Mouse (Mus musculus): ENCODE results near the gene Slc7a4. TPM values are rescaled to one million over a fixed set of nuclear protein-coding genes. Genes with fewer than 3 reads are reported as not detected.
"Not testable (repeated sequence)": the region's sequence is repeated elsewhere in the genome, so short reads cannot be mapped to it uniquely, and the experiment has no call there.

The Slc7a4 gene
- 27.5 and 38.6 TPM in 2 replicates for polyA plus RNA-seq (2012; rRNA removed)

GRCm38 (mm10) chr16:17583064-17583463, at the start of gene Slc7a4:
Gene Slc7a4, minus strand, starts transcription at chr16:17583214.
- TF ChIP-seq CTCF (IDR thresholded peaks at IDR 0.05; ENCODE audit: borderline replicate concordance, extremely low read depth, insufficient read depth, insufficient read length), result peak; percentile 56; the same call in 1 of the 2 replicates
- TF ChIP-seq POLR2A (IDR thresholded peaks at IDR 0.05; ENCODE audit: borderline replicate concordance, extremely low read depth, insufficient read depth, insufficient read length, poor library complexity, severe bottlenecking), result no peak
- peak; percentile 28 for DNase-seq (ENCODE audit: low read depth)

- no peak for TF ChIP-seq CTCF (IDR thresholded peaks at IDR 0.05; ENCODE audit: borderline replicate concordance, extremely low read depth, insufficient read depth, insufficient read length)
- no peak for TF ChIP-seq POLR2A (IDR thresholded peaks at IDR 0.05; ENCODE audit: borderline replicate concordance, extremely low read depth, insufficient read depth, insufficient read length, poor library complexity, severe bottlenecking)
These were observed 49.6 kb upstream of the Slc7a4 start for GRCm38 (mm10) chr16:17632580-17632979.

GRCm38 (mm10) chr16:17626269-17626555, 43.2 kb upstream of the Slc7a4 start:
- no peak for TF ChIP-seq POLR2A (IDR thresholded peaks at IDR 0.05; ENCODE audit: borderline replicate concordance, extremely low read depth, insufficient read depth, insufficient read length, poor library complexity, severe bottlenecking)
- no peak for TF ChIP-seq CTCF (IDR thresholded peaks at IDR 0.05; ENCODE audit: borderline replicate concordance, extremely low read depth, insufficient read depth, insufficient read length)
- DNase-seq (ENCODE audit: low read depth), result no peak

More at GRCm38 (mm10) chr16:17632580-17632979, 49.6 kb upstream of the Slc7a4 start:
- no peak for DNase-seq (ENCODE audit: low read depth)

GRCm38 (mm10) chr16:17625488-17626268, 42.7 kb upstream of the Slc7a4 start:
- no peak for TF ChIP-seq POLR2A (IDR thresholded peaks at IDR 0.05; ENCODE audit: borderline replicate concordance, extremely low read depth, insufficient read depth, insufficient read length, poor library complexity, severe bottlenecking)
- TF ChIP-seq CTCF (IDR thresholded peaks at IDR 0.05; ENCODE audit: borderline replicate concordance, extremely low read depth, insufficient read depth, insufficient read length), result peak; percentile 72; the same call in 1 of the 2 replicates
- DNase-seq (ENCODE audit: low read depth), result peak; percentile 67

- DNase-seq (ENCODE audit: low read depth), result no peak
- TF ChIP-seq POLR2A (IDR thresholded peaks at IDR 0.05; ENCODE audit: borderline replicate concordance, extremely low read depth, insufficient read depth, insufficient read length, poor library complexity, severe bottlenecking) (no peak), CTCF (IDR thresholded peaks at IDR 0.05; ENCODE audit: borderline replicate concordance, extremely low read depth, insufficient read depth, insufficient read length) (no peak)
These were observed 38.9 kb upstream of the Slc7a4 start for GRCm38 (mm10) chr16:17621936-17622335.

- DNase-seq (ENCODE audit: low read depth), result peak; percentile 92
- TF ChIP-seq CTCF (IDR thresholded peaks at IDR 0.05; ENCODE audit: borderline replicate concordance, extremely low read depth, insufficient read depth, insufficient read length) (no peak), POLR2A (IDR thresholded peaks at IDR 0.05; ENCODE audit: borderline replicate concordance, extremely low read depth, insufficient read depth, insufficient read length, poor library complexity, severe bottlenecking) (peak; percentile 18; the same call in 1 of the 2 replicates)
These were observed 36.4 kb upstream of the Slc7a4 start, which contains the start of gene Smpd4 for GRCm38 (mm10) chr16:17619198-17620105. Gene Smpd4, plus strand, starts transcription at chr16:17619354.

- DNase-seq (ENCODE audit: low read depth), result peak; percentile 54
These were observed 35.0 kb upstream of the Slc7a4 start for GRCm38 (mm10) chr16:17617922-17618565.

GRCm38 (mm10) chr16:17616212-17616611, 33.2 kb upstream of the Slc7a4 start:
- no peak for TF ChIP-seq POLR2A (IDR thresholded peaks at IDR 0.05; ENCODE audit: borderline replicate concordance, extremely low read depth, insufficient read depth, insufficient read length, poor library complexity, severe bottlenecking)
- no peak for TF ChIP-seq CTCF (IDR thresholded peaks at IDR 0.05; ENCODE audit: borderline replicate concordance, extremely low read depth, insufficient read depth, insufficient read length)
- DNase-seq (ENCODE audit: low read depth), result no peak

More at GRCm38 (mm10) chr16:17617922-17618565, 35.0 kb upstream of the Slc7a4 start:
- TF ChIP-seq CTCF (IDR thresholded peaks at IDR 0.05; ENCODE audit: borderline replicate concordance, extremely low read depth, insufficient read depth, insufficient read length) (peak; percentile 78), POLR2A (IDR thresholded peaks at IDR 0.05; ENCODE audit: borderline replicate concordance, extremely low read depth, insufficient read depth, insufficient read length, poor library complexity, severe bottlenecking) (no peak)

GRCm38 (mm10) chr16:17614740-17615139, 31.7 kb upstream of the Slc7a4 start:
- not testable (repeated sequence) for DNase-seq (ENCODE audit: low read depth)
- peak; percentile 24; the same call in 1 of the 2 replicates for TF ChIP-seq CTCF (IDR thresholded peaks at IDR 0.05; ENCODE audit: borderline replicate concordance, extremely low read depth, insufficient read depth, insufficient read length)

- DNase-seq (ENCODE audit: low read depth), result no peak
- no peak for TF ChIP-seq CTCF (IDR thresholded peaks at IDR 0.05; ENCODE audit: borderline replicate concordance, extremely low read depth, insufficient read depth, insufficient read length)
- TF ChIP-seq POLR2A (IDR thresholded peaks at IDR 0.05; ENCODE audit: borderline replicate concordance, extremely low read depth, insufficient read depth, insufficient read length, poor library complexity, severe bottlenecking), result no peak
These were observed 28.4 kb upstream of the Slc7a4 start for GRCm38 (mm10) chr16:17611383-17611782.

GRCm38 (mm10) chr16:17605684-17606083, 22.7 kb upstream of the Slc7a4 start:
- TF ChIP-seq CTCF (IDR thresholded peaks at IDR 0.05; ENCODE audit: borderline replicate concordance, extremely low read depth, insufficient read depth, insufficient read length) (no peak), POLR2A (IDR thresholded peaks at IDR 0.05; ENCODE audit: borderline replicate concordance, extremely low read depth, insufficient read depth, insufficient read length, poor library complexity, severe bottlenecking) (no peak)
- DNase-seq (ENCODE audit: low read depth), result no peak

All from brain, embryonic 14.5 days (tissue).